In the genomic region with DNA sequence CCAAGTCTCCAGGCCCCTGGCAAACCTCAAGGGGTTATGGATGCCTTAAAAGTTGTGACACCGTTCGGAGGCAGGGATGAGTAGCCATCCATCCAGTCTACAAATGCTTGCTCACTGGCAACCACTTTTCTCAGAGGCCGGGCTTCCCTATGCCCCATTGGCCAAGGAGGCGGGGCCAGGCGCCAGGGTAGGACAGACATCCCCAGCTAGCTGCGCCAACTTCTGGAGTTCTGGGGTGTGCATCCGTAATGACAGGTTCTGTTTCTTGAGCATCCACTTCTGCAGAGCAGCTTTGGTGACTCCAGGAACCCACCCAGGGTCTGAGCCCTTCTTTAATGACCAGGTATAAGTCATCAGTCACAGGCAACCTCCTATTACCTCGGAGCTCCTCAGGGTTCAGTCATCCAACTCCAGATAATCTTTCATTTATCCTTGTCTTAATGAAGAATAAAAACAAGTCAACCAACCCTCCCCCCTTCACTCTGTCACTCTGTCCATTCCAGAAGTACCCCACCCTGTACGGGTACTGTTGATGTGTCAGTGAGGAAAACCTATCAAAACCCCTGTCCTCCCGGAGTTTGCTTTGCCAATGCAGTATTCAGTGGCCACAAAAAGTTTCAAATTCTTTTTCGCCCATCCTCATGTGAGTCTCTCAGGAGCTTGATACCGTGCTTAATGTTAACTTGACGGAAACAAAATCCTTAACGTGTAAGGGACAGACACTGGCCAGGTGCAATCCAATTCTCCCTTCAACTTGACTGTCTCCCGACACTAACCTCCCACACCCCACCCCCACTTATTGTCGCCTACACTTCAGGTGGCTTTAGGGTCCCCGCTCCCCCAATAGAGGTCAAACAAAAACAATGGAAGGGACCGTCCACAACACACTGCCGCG, we compare ENCODE assay signal across 8 mouse cellular contexts. TPM values are rescaled to one million over a fixed set of nuclear protein-coding genes. Genes with fewer than 3 reads are reported as not detected.
A peak's percentile ranks its signal among the peaks of the same experiment; 100 is the strongest.
DNase-seq lines count a peak whose midpoint lies in the region; ATAC-seq lines count a peak whose summit lies in the region.

No protein-coding gene starts in this region.

- no peaks in the 10 kb centered on the region for H3K36me3 ChIP-seq in megakaryocyte, embryonic 14.5 days (replicated peaks; ENCODE audit: low read length)
- H3K36me3 ChIP-seq in embryonic facial prominence, embryonic 11.5 days (replicated peaks; ENCODE audit: control insufficient read depth, insufficient read depth, low read depth, low read length) = no peaks in the 10 kb centered on the region
- H3K36me3 ChIP-seq in heart, embryonic 16.5 days (ENCODE audit: control insufficient read depth, insufficient read depth) = no peaks in the 10 kb centered on the region
- H3K36me3 ChIP-seq in midbrain, embryonic 13.5 days = no peaks in the 10 kb centered on the region

- H3K4me3 ChIP-seq in megakaryocyte, embryonic 14.5 days (replicated peaks) = peak overlapping the region; percentile 87
- peak overlapping the region; percentile 58 for H3K4me3 ChIP-seq in embryonic facial prominence, embryonic 11.5 days (ENCODE audit: low read depth, low read length)
- peak overlapping the region; percentile 66 for H3K4me3 ChIP-seq in heart, embryonic 16.5 days (ENCODE audit: low read length)
- H3K4me3 ChIP-seq in midbrain, embryonic 13.5 days (replicated peaks) = peak overlapping the region; percentile 69

- peaks cover 75% of the 10 kb centered on the region for H3K27me3 ChIP-seq in megakaryocyte, embryonic 14.5 days (replicated peaks)
- H3K27me3 ChIP-seq in embryonic facial prominence, embryonic 11.5 days (ENCODE audit: control insufficient read depth, insufficient read depth, low read length) = peaks cover 18% of the 10 kb centered on the region
- H3K27me3 ChIP-seq in heart, embryonic 16.5 days (ENCODE audit: control insufficient read depth, insufficient read depth, low read length) = no peaks in the 10 kb centered on the region
- peaks cover 49% of the 10 kb centered on the region for H3K27me3 ChIP-seq in midbrain, embryonic 13.5 days

- WGBS in embryonic facial prominence, embryonic 11.5 days = 13% methylated on average over 20 of the region's 20 CpGs
- WGBS in heart, embryonic 16.5 days = 10% methylated on average over 20 of the region's 20 CpGs
- WGBS in midbrain, embryonic 13.5 days = 9% methylated on average over 20 of the region's 20 CpGs

- H3K9me3 ChIP-seq in megakaryocyte, embryonic 14.5 days = no peaks in the 10 kb centered on the region
- H3K9me3 ChIP-seq in embryonic facial prominence, embryonic 11.5 days (replicated peaks; ENCODE audit: control insufficient read depth, low read length) = no peaks in the 10 kb centered on the region
- no peaks in the 10 kb centered on the region for H3K9me3 ChIP-seq in heart, embryonic 16.5 days (replicated peaks; ENCODE audit: control insufficient read depth, low read length)
- H3K9me3 ChIP-seq in midbrain, embryonic 13.5 days = no peaks in the 10 kb centered on the region

- H3K27ac ChIP-seq in embryonic facial prominence, embryonic 11.5 days (replicated peaks; ENCODE audit: low read depth, low read length) = no peak overlapping the region
- peak overlapping the region; percentile 92 for H3K27ac ChIP-seq in heart, embryonic 16.5 days (ENCODE audit: low read length)
- peak overlapping the region; percentile 67; the same call in 1 of the 2 replicates for H3K27ac ChIP-seq in midbrain, embryonic 13.5 days

- H3K9ac ChIP-seq in embryonic facial prominence, embryonic 11.5 days (replicated peaks; ENCODE audit: low read length) = peak overlapping the region; percentile 67
- peak overlapping the region; percentile 83 for H3K9ac ChIP-seq in heart, embryonic 16.5 days (ENCODE audit: low read length)
- H3K9ac ChIP-seq in midbrain, embryonic 13.5 days (replicated peaks) = peak overlapping the region; percentile 76

- H3K4me1 ChIP-seq in megakaryocyte, embryonic 14.5 days = peaks cover 11% of the 10 kb centered on the region
- no peaks in the 10 kb centered on the region for H3K4me1 ChIP-seq in embryonic facial prominence, embryonic 11.5 days (ENCODE audit: control insufficient read depth, insufficient read depth, low read length)
- H3K4me1 ChIP-seq in heart, embryonic 16.5 days (ENCODE audit: control insufficient read depth, insufficient read depth, low read length) = peaks cover 23% of the 10 kb centered on the region
- H3K4me1 ChIP-seq in midbrain, embryonic 13.5 days (replicated peaks) = peaks cover 39% of the 10 kb centered on the region

- ATAC-seq in megakaryocyte, adult 5-6 weeks (ENCODE audit: poor library complexity, severe bottlenecking) = no peak
- peak; percentile 8; the same call in 1 of the 2 replicates for ATAC-seq in embryonic facial prominence, embryonic 11.5 days (replicated peaks; ENCODE audit: insufficient number of reproducible peaks, low FRiP score, low TSS enrichment, low read depth)
- no peak for ATAC-seq in heart, embryonic 16.5 days (replicated peaks; ENCODE audit: extremely low read depth, insufficient read depth, low FRiP score)
- no peak; the same call in 1 of the 2 replicates for ATAC-seq in midbrain, embryonic 13.5 days

- H3K4me2 ChIP-seq in embryonic facial prominence, embryonic 11.5 days (ENCODE audit: low read depth, low read length) = peak overlapping the region; percentile 98
- peak overlapping the region; percentile 82 for H3K4me2 ChIP-seq in heart, embryonic 16.5 days (ENCODE audit: low read depth, low read length)
- peak overlapping the region; percentile 88 for H3K4me2 ChIP-seq in midbrain, embryonic 13.5 days (replicated peaks)

- no peak for DNase-seq in embryonic facial prominence, embryonic 11.5 days (ENCODE audit: low spot score)
- peak; percentile 57 for DNase-seq in kidney, postnatal 14 days
- DNase-seq in spleen, postnatal 14 days (ENCODE audit: low spot score in 2 of 2) = no peak
- DNase-seq in MN1 (ENCODE audit: low spot score) = no peak

RNA-seq across cellular contexts. Expression of gene Fam189a2, which starts 1.0 kb away (rescaled TPM):
- not detected in 2 replicates for polyA plus RNA-seq in megakaryocyte, embryonic 14.5 days (2012; ENCODE audit: insufficient read depth, low replicate concordance)
- 0.42 TPM in 1 of 2 replicates, not detected in the other for total RNA-seq in megakaryocyte, adult 5-6 weeks (2015)
- 0.33 TPM in 1 of 2 replicates, not detected in the other for total RNA-seq in megakaryocyte, adult 5-6 weeks (2017)
- polyA plus RNA-seq in embryonic facial prominence, embryonic 11.5 days (2014; fragmentation: Nextera tagmentation; extraction: Ambion mirVana) = 0.53 and 1.6 TPM in 2 replicates
- 5.6 and 6.0 TPM in 2 replicates for polyA plus RNA-seq in heart, embryonic 16.5 days (2015; fragmentation: Nextera tagmentation; extraction: Ambion mirVana)
- 1.4 and 1.5 TPM in 2 replicates for polyA plus RNA-seq in midbrain, embryonic 13.5 days (2015; fragmentation: Nextera tagmentation; extraction: Ambion mirVana)
